In genomic region chr2:121204276-121204675, GRCm38 (mm10) we compare ENCODE assay signal across 17 mouse cellular contexts.
"Had no signal": no experiment of that assay in that cellular context is flagged by ENCODE, and none has a peak within 500 bp of the region (broad histone marks: within the 10 kb centered on the region; RNA-seq: fewer than 3 reads in every experiment).

No protein-coding gene starts in this region.

- H3K4me3 ChIP-seq: lung, embryonic 15.5 days; megakaryocyte, embryonic 14.5 days; midbrain, embryonic 13.5 days; midbrain, embryonic 15.5 days; neural tube, embryonic 12.5 days; stomach, embryonic 15.5 days had no signal

- DNase-seq: liver, postnatal 0 days; lung, adult 2 months; lung, postnatal 14 days; lung, postnatal 36 days; thymus, adult 2 months; thymus, postnatal 25 days; thymus, postnatal 4 days had no signal

- ATAC-seq: liver, postnatal 0 days; lung, postnatal 0 days; midbrain, embryonic 13.5 days; midbrain, embryonic 15.5 days had no signal

- H3K27ac ChIP-seq: lung, embryonic 15.5 days; macrophage; midbrain, embryonic 13.5 days; midbrain, embryonic 15.5 days; neural tube, embryonic 12.5 days; stomach, embryonic 15.5 days; stomach, postnatal 0 days had no signal

- H3K9me3 ChIP-seq: lung, embryonic 15.5 days; megakaryocyte, embryonic 14.5 days; midbrain, embryonic 13.5 days; midbrain, embryonic 15.5 days; neural tube, embryonic 12.5 days; stomach, embryonic 15.5 days had no signal

- H3K27me3 ChIP-seq: lung, embryonic 15.5 days; megakaryocyte, embryonic 14.5 days; midbrain, embryonic 13.5 days; midbrain, embryonic 15.5 days; neural tube, embryonic 12.5 days; stomach, embryonic 15.5 days had no signal

- H3K4me2 ChIP-seq: lung, embryonic 15.5 days; midbrain, embryonic 11.5 days; midbrain, embryonic 13.5 days; midbrain, embryonic 15.5 days; neural tube, embryonic 12.5 days; stomach, embryonic 15.5 days had no signal

- H3K9ac ChIP-seq: liver, postnatal 0 days; lung, embryonic 15.5 days; midbrain, embryonic 13.5 days; midbrain, embryonic 15.5 days; neural tube, embryonic 12.5 days; stomach, embryonic 15.5 days had no signal

- H3K4me1 ChIP-seq: lung, embryonic 15.5 days; midbrain, embryonic 13.5 days; midbrain, embryonic 15.5 days; neural tube, embryonic 12.5 days; stomach, embryonic 15.5 days had no signal
